Mouse (Mus musculus) olfactory bulb, adult 2 months (tissue): ENCODE measurements around the gene Gm5767. TPM values are rescaled to one million over a fixed set of nuclear protein-coding genes. Genes with fewer than 3 reads are reported as not detected.

ENCODE experiments used
- H3K27ac ChIP-seq: fragments of 200-500 bp; 2 replicates; pipeline ENCODE4 v1.5.1; 2012; ENCODE audit warnings: low read depth, low read length; ENCODE audit not compliant: insufficient read depth
- H3K4me1 ChIP-seq: fragments of 200-500 bp; 2 replicates; pipeline ENCODE4 v1.6.1; 2012; ENCODE audit warnings: low read length; ENCODE audit not compliant: control insufficient read depth, insufficient read depth
- H3K4me3 ChIP-seq: fragments of 200-500 bp; 2 replicates; pipeline ENCODE4 v1.5.1; 2012; ENCODE audit warnings: mild to moderate bottlenecking, low read depth, low read length, moderate library complexity; ENCODE audit not compliant: insufficient read depth
- CTCF ChIP-seq: fragments of 200-500 bp; IDR thresholded peaks from 2 replicates; pipeline ENCODE4 v1.5.1; 2012; ENCODE audit warnings: low read depth, mild to moderate bottlenecking, low read length, moderate library complexity; ENCODE audit not compliant: insufficient read depth
- POLR2A ChIP-seq: fragments of 200-500 bp; IDR thresholded peaks from 2 replicates; pipeline ENCODE4 v1.6.1; 2012; ENCODE audit warnings: mild to moderate bottlenecking, low read depth, low read length, moderate library complexity; ENCODE audit not compliant: insufficient read depth
- WGBS: fragments of 180-500 bp; shearing (Covaris S2); methylation state at CpG from one replicate; pipeline ENCODE4 v1.1.7; 2018; 5-methylcytosine and 5-hydroxymethylcytosine counted together
- polyA plus RNA-seq: library from polyadenylated mRNA; stranded (reverse); fragments of >200 nt; gene quantifications from 2 replicates; pipeline ENCODE4 v1.2.4, GENCODE M21; 2012; ENCODE audit warnings: low replicate concordance; ENCODE audit not compliant: missing spikeins, insufficient read depth, insufficient read length

Gene Gm5767
- not detected in 2 replicates for polyA plus RNA-seq

DNA sequence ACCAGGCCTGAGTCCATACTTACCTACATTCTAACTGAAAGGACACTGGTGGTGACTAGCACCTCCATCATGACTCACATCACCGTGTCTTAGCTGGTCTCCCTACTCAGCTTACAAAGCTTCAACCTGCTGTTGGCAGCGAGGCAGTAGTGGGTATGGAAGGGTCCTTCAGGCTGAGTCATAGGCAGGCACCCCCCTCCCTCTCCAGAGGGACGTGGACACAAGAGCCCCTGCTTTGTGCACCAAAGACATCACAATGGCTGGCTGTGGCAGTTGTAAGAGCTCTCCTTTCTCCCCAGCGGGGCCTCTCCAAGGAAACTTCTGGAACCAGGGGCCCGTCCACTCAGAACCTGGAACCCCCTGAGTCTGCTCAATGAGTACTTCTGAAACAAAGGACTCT lies at the start of gene Gm5767:
Gm5767 (plus strand) TSS at position 301 of the 400 bp plus-strand sequence.
- 74% methylated on average over 5 of the region's 5 CpGs for WGBS
- H3K27ac ChIP-seq, result no peak within 1 kb of the TSS
- no peak for TF ChIP-seq POLR2A
- no peak for TF ChIP-seq CTCF
- no peak within 1 kb of the TSS for H3K4me3 ChIP-seq
- no peaks in the 10 kb centered on the region for H3K4me1 ChIP-seq

DNA sequence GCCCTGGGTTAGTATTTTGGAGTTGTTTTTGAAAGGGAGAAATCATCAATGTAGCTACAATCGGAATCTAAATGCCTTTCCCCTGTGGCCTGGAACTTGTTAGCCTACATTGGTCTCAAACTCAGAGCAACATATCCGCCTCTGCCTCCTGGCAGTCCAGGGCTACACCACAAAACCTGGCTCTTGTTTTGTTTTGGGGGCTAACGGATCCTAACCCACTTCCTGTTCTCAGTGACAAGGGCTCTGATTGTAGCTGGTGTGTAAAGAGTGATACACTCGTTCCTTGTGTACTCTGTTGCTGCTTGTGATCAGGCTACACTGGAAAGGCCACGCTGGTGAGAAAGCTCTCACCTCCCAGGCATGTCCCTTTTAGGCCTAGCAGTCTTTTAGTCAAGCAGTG lies 49.1 kb upstream of the Gm5767 start:
- no peak overlapping the region for H3K4me3 ChIP-seq
- no peak overlapping the region for H3K27ac ChIP-seq
- TF ChIP-seq POLR2A (no peak), CTCF (no peak)
- peaks cover 7% of the 10 kb centered on the region; the same call in 1 of the 2 replicates for H3K4me1 ChIP-seq
- WGBS, result 85% methylated on average over 5 of the region's 5 CpGs

GRCm38 (mm10) chr16:8636867-8637216 lies 43.7 kb upstream of the Gm5767 start:
- peaks cover 10% of the 10 kb centered on the region; the same call in 1 of the 2 replicates for H3K4me1 ChIP-seq
- WGBS, result under 1% methylated on average over 13 of the region's 13 CpGs
- peak overlapping the region; percentile 48 for H3K27ac ChIP-seq
- TF ChIP-seq CTCF, result no peak
- peak overlapping the region; percentile 78 for H3K4me3 ChIP-seq

DNA sequence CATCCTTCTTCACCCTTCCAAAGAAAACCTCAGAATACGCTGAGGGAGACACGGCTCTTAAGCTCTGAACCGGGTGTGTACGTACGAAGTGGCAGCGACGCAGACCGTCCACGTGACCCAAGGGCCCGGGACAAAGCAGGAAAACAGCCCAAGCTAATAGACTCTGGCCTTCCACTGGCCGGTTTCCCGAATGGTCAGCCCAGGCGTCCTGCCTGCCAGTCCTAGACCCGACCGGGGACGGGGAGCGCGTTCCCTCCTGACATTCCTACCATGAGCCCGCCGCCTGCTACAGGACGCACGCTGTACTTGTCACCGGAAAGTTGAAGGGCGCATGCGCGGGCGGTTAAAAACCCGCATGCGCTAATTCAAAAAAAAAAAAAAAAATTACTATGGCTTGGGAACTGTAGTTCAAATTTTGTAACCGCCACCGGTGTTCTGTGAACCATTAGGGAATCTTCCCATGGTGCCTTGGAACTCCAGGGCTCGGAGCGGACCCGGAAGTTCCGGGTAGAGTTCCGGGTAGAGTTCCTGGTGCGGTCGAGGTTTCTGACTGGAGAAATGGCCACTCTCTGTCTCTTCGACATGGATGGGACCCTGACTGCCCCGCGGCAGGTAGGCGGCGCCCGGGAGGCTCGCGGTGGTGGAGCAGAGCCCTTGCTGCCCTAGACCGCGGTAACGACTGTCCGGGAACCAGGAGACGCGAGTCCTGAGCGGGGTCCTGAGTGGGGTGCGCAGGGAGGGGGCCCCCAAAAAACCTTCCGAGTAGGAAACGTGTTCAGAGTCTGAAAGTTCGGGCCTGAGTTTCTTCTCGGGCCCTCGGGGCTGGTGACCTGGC lies 43.1 kb upstream of the Gm5767 start, which contains the start of the genes Pmm2 and Tmem186:
Pmm2 (plus strand) TSS at position 458 of the 835 bp plus-strand sequence.
Tmem186 (minus strand) TSS at position 496 of the 835 bp plus-strand sequence.
- under 1% methylated on average over 59 of the region's 59 CpGs for WGBS

DNA sequence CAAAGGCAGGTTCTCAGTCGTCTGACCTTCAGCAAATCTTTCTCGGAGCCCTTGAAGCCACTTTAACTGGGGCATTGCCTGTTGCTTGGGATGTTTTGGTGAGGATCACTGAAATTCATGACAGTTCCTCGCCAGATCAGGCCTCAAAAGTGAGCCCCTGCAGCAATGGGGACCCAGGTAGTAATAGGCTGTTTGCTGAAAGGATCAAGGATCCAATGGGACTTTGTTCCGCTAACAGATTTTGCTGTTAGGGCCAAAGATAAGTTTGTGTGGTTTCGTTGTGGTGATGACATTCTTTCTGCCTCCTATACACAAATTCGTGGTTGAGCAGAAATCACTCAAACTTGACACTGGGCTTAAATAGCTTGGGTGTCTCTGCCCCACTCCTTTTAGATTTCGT lies 42.4 kb upstream of the Gm5767 start:
- Histone ChIP-seq H3K4me3 (peak overlapping the region; percentile 78), H3K4me1 (peaks cover 10% of the 10 kb centered on the region; the same call in 1 of the 2 replicates), H3K27ac (no peak overlapping the region)
- 44% methylated on average over 7 of the region's 7 CpGs for WGBS
- no peak for TF ChIP-seq CTCF
- TF ChIP-seq POLR2A, result no peak

More for the DNA sequence above, 43.1 kb upstream of the Gm5767 start, which contains the start of the genes Pmm2 and Tmem186:
- H3K27ac ChIP-seq, result peak within 1 kb of the TSS; percentile 48
- TF ChIP-seq POLR2A (peak; percentile 54; the same call in 1 of the 2 replicates), CTCF (no peak)
- peaks cover 10% of the 10 kb centered on the region; the same call in 1 of the 2 replicates for H3K4me1 ChIP-seq
- peak within 1 kb of the TSS; percentile 78 for H3K4me3 ChIP-seq

GRCm38 (mm10) chr16:8639466-8640191 lies 40.9 kb upstream of the Gm5767 start:
- H3K27ac ChIP-seq, result no peak overlapping the region
- TF ChIP-seq POLR2A (no peak), CTCF (no peak)
- H3K4me1 ChIP-seq, result peaks cover 10% of the 10 kb centered on the region; the same call in 1 of the 2 replicates
- 88% methylated on average over 11 of the region's 11 CpGs for WGBS
- H3K4me3 ChIP-seq, result no peak overlapping the region

DNA sequence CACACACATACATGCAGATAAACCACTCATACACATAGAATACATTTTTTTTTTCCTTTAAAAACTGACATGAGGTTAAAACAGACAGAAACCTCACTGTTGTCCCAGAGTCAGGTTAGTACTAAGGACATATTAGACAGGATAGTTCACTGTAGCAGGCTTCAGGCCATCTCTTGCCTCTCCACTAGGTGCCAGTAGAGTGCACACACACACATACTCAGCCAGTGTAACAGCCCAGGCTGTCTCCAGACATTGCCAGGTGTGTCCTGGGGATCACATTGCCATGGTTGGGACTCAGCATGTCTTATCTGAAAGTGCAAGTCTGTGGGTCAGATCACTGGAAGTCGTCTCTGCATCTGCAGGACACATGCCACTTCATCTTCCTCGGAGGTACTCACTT lies 36.7 kb upstream of the Gm5767 start:
- Histone ChIP-seq H3K4me1 (no peaks in the 10 kb centered on the region), H3K4me3 (no peak overlapping the region), H3K27ac (no peak overlapping the region)
- WGBS, result 67% methylated on average over 2 of the region's 2 CpGs
- no peak for TF ChIP-seq POLR2A
- TF ChIP-seq CTCF, result 0 out of 2 replicates have a peak, but pooled peaks have one; percentile 12

DNA sequence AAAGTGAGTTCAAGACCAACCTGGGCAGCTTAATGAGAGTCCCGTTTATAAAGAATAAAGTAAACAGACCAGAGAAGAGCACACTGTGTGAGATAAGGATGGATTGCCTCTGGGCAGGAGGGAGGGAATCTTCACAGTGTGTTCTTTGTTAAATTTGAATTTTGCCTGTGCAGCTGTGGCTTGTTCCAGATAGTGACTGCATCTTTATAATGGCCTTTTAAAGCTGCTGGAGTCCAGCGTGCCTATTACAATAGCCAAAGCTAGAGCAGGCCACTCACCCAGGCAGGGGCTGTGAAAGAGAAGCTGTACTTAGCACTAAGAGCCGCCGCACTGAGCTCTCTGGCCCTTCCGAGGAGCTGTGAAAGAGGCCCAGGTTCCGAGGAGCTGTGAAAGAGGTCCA lies 35.0 kb upstream of the Gm5767 start:
- Histone ChIP-seq H3K4me3 (no peak overlapping the region), H3K4me1 (no peaks in the 10 kb centered on the region), H3K27ac (no peak overlapping the region)
- 85% methylated on average over 6 of the region's 6 CpGs for WGBS
- TF ChIP-seq CTCF (no peak), POLR2A (no peak)
